9 mouse cellular contexts compared by ENCODE assay signal in the genomic region with DNA sequence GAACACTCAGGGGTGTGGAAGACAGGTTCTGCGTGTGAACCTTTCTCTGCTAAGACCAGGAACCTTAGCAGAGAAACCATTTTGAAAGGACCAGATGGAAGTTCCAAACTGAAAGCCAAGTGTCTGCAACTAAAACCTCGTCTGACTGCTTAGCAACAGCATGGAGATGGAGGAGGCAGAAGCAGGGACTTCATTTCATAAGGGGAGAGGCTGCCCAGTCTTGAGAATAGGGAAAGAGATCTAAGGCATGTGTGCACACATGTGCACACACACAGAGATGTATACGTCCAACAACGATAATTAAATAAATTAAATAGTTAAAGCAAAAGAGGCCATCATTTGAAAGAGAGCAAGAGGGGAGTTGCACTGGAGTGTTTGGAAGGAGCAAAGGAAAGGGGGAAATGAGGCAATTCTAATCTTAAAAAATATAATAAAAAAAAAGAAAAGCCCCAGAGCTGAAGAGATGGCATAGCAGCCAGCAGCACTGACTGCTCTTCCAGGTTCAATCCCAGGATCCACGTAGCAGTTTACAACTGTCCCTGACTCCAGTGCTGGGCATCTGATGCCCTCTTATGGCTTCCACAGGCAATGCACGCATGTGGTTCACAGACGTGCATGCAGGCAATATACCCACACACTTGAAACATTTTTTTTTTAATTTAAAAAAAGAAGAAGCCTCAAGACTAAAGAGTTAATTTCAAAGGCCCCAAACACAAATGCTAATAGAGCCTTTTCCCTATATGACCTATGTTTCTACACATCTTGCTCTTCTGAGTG. TPM values are rescaled to one million over a fixed set of nuclear protein-coding genes. Genes with fewer than 3 reads are reported as not detected.
DNase-seq lines count a peak whose midpoint lies in the region; ATAC-seq and TF ChIP-seq lines count a peak whose summit lies in the region.
"Had no signal": no experiment of that assay in that cellular context is flagged by ENCODE, and none has a peak within 500 bp of the region (broad histone marks: within the 10 kb centered on the region; RNA-seq: fewer than 3 reads in every experiment).

No protein-coding gene starts in this region.

- no peak overlapping the region for H3K4me2 ChIP-seq in kidney, embryonic 14.5 days (replicated peaks; ENCODE audit: low read depth, low read length)
- H3K4me2 ChIP-seq: heart, embryonic 13.5 days had no signal

- no peaks in the 10 kb centered on the region for H3K36me3 ChIP-seq in C2C12 (ENCODE audit: control insufficient read depth, insufficient read depth)
- H3K36me3 ChIP-seq in kidney, embryonic 14.5 days (ENCODE audit: control insufficient read depth, insufficient read depth, low read length): no peaks in the 10 kb centered on the region
- H3K36me3 ChIP-seq: heart, embryonic 13.5 days had no signal

- H3K4me1 ChIP-seq in kidney, embryonic 14.5 days (ENCODE audit: control insufficient read depth, insufficient read depth, low read length): peaks cover 8% of the 10 kb centered on the region

- peaks cover 37% of the 10 kb centered on the region for H3K79me3 ChIP-seq in C2C12 (ENCODE audit: low read depth)

- H3K27me3 ChIP-seq in C2C12 (ENCODE audit: control insufficient read depth, insufficient read depth, insufficient read length): no peaks in the 10 kb centered on the region
- no peaks in the 10 kb centered on the region for H3K27me3 ChIP-seq in kidney, embryonic 14.5 days (ENCODE audit: control insufficient read depth, insufficient read depth, low read length)
- H3K27me3 ChIP-seq: heart, embryonic 13.5 days had no signal

- peak; percentile 85 for ATAC-seq in granulocyte monocyte progenitor cell, adult 5-6 weeks (replicated peaks; ENCODE audit: poor library complexity, severe bottlenecking)
- ATAC-seq in kidney, embryonic 14.5 days (ENCODE audit: low FRiP score, low TSS enrichment): peak; percentile 67; the same call in 1 of the 2 replicates

- TF ChIP-seq CTCF in C2C12 (IDR thresholded peaks at IDR 0.05; ENCODE audit: control insufficient read depth, insufficient read depth, insufficient read length): peak; percentile 81

- no peak overlapping the region for H3K4me3 ChIP-seq in C2C12 (ENCODE audit: insufficient read depth, poor library complexity, severe bottlenecking)
- no peak overlapping the region for H3K4me3 ChIP-seq in kidney, embryonic 14.5 days (ENCODE audit: low read length)
- H3K4me3 ChIP-seq: heart, embryonic 13.5 days had no signal

- WGBS in kidney, embryonic 14.5 days: 52% methylated on average over 7 of the region's 7 CpGs

- H3K27ac ChIP-seq in kidney, embryonic 14.5 days (ENCODE audit: low read depth, low read length): no peak overlapping the region
- H3K27ac ChIP-seq: heart, embryonic 13.5 days had no signal

- H3K9me3 ChIP-seq in kidney, embryonic 14.5 days (ENCODE audit: control insufficient read depth, low read length): no peaks in the 10 kb centered on the region
- H3K9me3 ChIP-seq: heart, embryonic 13.5 days had no signal

- H3K79me2 ChIP-seq in C2C12 (ENCODE audit: control insufficient read depth, insufficient read depth): peaks cover 91% of the 10 kb centered on the region

- H3K9ac ChIP-seq in kidney, embryonic 14.5 days (ENCODE audit: low read depth, low read length): no peak overlapping the region
- H3K9ac ChIP-seq: heart, embryonic 13.5 days had no signal

- DNase-seq in NIH3T3 (ENCODE audit: low read depth) (peak; percentile 85), liver (peak; percentile 65)
- DNase-seq in cerebellum, postnatal 4 days (ENCODE audit: low spot score in 2 of 2): peak; percentile 39 to 69
- DNase-seq in naive thymus-derived CD4-positive, alpha-beta T cell, adult 2 months (ENCODE audit: low read depth): peak; percentile 18
- DNase-seq in yolk sac, embryonic 10.5 days (ENCODE audit: low spot score): peak; percentile 29

- H3ac ChIP-seq in C2C12 (ENCODE audit: control insufficient read depth, insufficient read length, low read depth): no peak overlapping the region

TF ChIP-seq in C2C12, 6 proteins besides CTCF, POLR2A, EP300 and RAD21:
- TF ChIP-seq CEBPB (IDR thresholded peaks at IDR 0.05; ENCODE audit: low read depth) (no peak), USF1 (IDR thresholded peaks at IDR 0.05; ENCODE audit: low read depth) (no peak), MYOD1 (IDR thresholded peaks at IDR 0.05; ENCODE audit: control insufficient read depth, insufficient read length, low read depth) (no peak), MAX (IDR thresholded peaks at IDR 0.05) (no peak), FOSL1 (IDR thresholded peaks at IDR 0.05; ENCODE audit: insufficient read depth, low read length, poor library complexity, severe bottlenecking) (no peak), MYOG (IDR thresholded peaks at IDR 0.05; ENCODE audit: control insufficient read depth, extremely low read depth, insufficient read length) (no peak)

RNA-seq across cellular contexts. Expression of a gene that starts 38.6 kb away (rescaled TPM):
- 4.5 TPM for polyA plus RNA-seq in C2C12 (2012; fragmentation: generic; extraction: Trizol)
- 0.13 and 1.7 TPM in 2 replicates for total RNA-seq in granulocyte monocyte progenitor cell, adult 5-6 weeks (2014; fragmentation: Nextera tagmentation)
- 0.13 and 0.88 TPM in 2 replicates for total RNA-seq in granulocyte monocyte progenitor cell, adult 5-6 weeks (2017)
- polyA plus RNA-seq in kidney, embryonic 14.5 days (2014; fragmentation: Nextera tagmentation; extraction: Ambion mirVana): 8.9 and 16.2 TPM in 2 replicates

RNA-seq across cellular contexts. Expression of a gene that starts 38.6 kb away (rescaled TPM):
- 7.2 TPM for polyA plus RNA-seq in C2C12 (2012; fragmentation: generic; extraction: Trizol)
- 24.6 and 41.7 TPM in 2 replicates for total RNA-seq in granulocyte monocyte progenitor cell, adult 5-6 weeks (2014; fragmentation: Nextera tagmentation)
- 13.3 and 17.7 TPM in 2 replicates for total RNA-seq in granulocyte monocyte progenitor cell, adult 5-6 weeks (2017)
- 51.5 and 56.2 TPM in 2 replicates for polyA plus RNA-seq in kidney, embryonic 14.5 days (2014; fragmentation: Nextera tagmentation; extraction: Ambion mirVana)

Comparison
In these comparisons a context has a peak if more than half of its experiments do, and no peak if none do; other contexts are left out.
1. DNase-seq: peak in every context shown above with its lines; median percentile 85 in NIH3T3; 65 in liver; 54 in cerebellum, postnatal 4 days; 29 in yolk sac, embryonic 10.5 days; 18 in naive thymus-derived CD4-positive, alpha-beta T cell, adult 2 months.